Mouse (Mus musculus): ENCODE results near the gene Pacrg. TPM values are rescaled to one million over a fixed set of nuclear protein-coding genes. Genes with fewer than 3 reads are reported as not detected.

Pacrg gene
- polyA plus RNA-seq, 1 experiment from 2014 or later = 3.6 TPM

DNA sequence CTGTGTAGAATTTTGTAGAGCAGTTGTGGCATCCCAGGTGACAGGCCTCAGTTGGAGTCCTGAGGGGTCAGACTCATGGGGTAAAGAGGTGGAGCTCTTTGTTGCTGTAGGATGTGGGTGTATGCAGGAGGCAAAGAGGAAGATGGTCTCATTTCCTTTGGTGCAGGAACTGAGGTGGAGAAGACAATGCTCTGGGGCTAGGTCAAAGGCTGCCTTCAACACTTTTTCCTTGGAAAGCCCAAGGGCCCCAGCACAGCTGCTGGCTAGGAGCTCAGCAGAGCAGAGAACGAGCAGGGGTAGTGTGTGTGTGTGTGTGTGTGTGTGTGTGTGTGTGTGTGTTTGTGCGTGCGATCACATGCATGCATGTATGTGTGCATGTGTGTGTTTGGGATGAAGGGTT lies 387.3 kb downstream of the Pacrg start:
- H3K27me3 ChIP-seq (replicated peaks; ENCODE audit: control insufficient read depth, insufficient read depth, low read length) = no peaks in the 10 kb centered on the region
- no peak for ATAC-seq (ENCODE audit: low read depth)
- DNase-seq (ENCODE audit: low spot score) = no peak
- no peaks in the 10 kb centered on the region for H3K9me3 ChIP-seq (ENCODE audit: control insufficient read depth, low read length)
- WGBS = 85% methylated on average over 3 of the region's 3 CpGs
- no peak overlapping the region for H3K27ac ChIP-seq (replicated peaks; ENCODE audit: low read depth, low read length)
- no peak overlapping the region for H3K9ac ChIP-seq (ENCODE audit: low read depth, low read length)
- no peaks in the 10 kb centered on the region for H3K36me3 ChIP-seq (ENCODE audit: control insufficient read depth, insufficient read depth, low read length)
- H3K4me2 ChIP-seq (ENCODE audit: low read depth, low read length) = no peak overlapping the region
- no peak overlapping the region for H3K4me3 ChIP-seq (ENCODE audit: low read depth, low read length)
- H3K4me1 ChIP-seq (ENCODE audit: control insufficient read depth, insufficient read depth, low read length) = no peaks in the 10 kb centered on the region

GRCm38 (mm10) chr17:10451306-10452077 lies 388.6 kb downstream of the Pacrg start:
- H3K4me2 ChIP-seq (ENCODE audit: low read depth, low read length) = no peak overlapping the region
- no peak overlapping the region for H3K27ac ChIP-seq (replicated peaks; ENCODE audit: low read depth, low read length)
- no peak overlapping the region for H3K4me3 ChIP-seq (ENCODE audit: low read depth, low read length)
- H3K27me3 ChIP-seq (replicated peaks; ENCODE audit: control insufficient read depth, insufficient read depth, low read length) = no peaks in the 10 kb centered on the region
- no peak for DNase-seq (ENCODE audit: low spot score)
- WGBS = 77% methylated on average over 10 of the region's 10 CpGs
- no peaks in the 10 kb centered on the region for H3K9me3 ChIP-seq (ENCODE audit: control insufficient read depth, low read length)
- no peaks in the 10 kb centered on the region for H3K36me3 ChIP-seq (ENCODE audit: control insufficient read depth, insufficient read depth, low read length)
- no peaks in the 10 kb centered on the region for H3K4me1 ChIP-seq (ENCODE audit: control insufficient read depth, insufficient read depth, low read length)
- H3K9ac ChIP-seq (ENCODE audit: low read depth, low read length) = no peak overlapping the region
- ATAC-seq (ENCODE audit: low read depth) = no peak

GRCm38 (mm10) chr17:10449800-10450299 lies 390.3 kb downstream of the Pacrg start:
- Histone ChIP-seq H3K9ac (ENCODE audit: low read depth, low read length) (no peak overlapping the region), H3K9me3 (ENCODE audit: control insufficient read depth, low read length) (no peaks in the 10 kb centered on the region), H3K4me2 (ENCODE audit: low read depth, low read length) (no peak overlapping the region), H3K27ac (replicated peaks; ENCODE audit: low read depth, low read length) (no peak overlapping the region), H3K4me1 (ENCODE audit: control insufficient read depth, insufficient read depth, low read length) (no peaks in the 10 kb centered on the region), H3K36me3 (ENCODE audit: control insufficient read depth, insufficient read depth, low read length) (no peaks in the 10 kb centered on the region), H3K4me3 (ENCODE audit: low read depth, low read length) (no peak overlapping the region), H3K27me3 (replicated peaks; ENCODE audit: control insufficient read depth, insufficient read depth, low read length) (no peaks in the 10 kb centered on the region)
- WGBS = 66% methylated on average over 14 of the region's 14 CpGs
- peak; percentile 70 for ATAC-seq (ENCODE audit: low read depth)
- DNase-seq (ENCODE audit: low spot score) = peak; percentile 59

GRCm38 (mm10) chr17:10448417-10448816 lies 391.7 kb downstream of the Pacrg start:
- H3K9ac ChIP-seq (ENCODE audit: low read depth, low read length) = no peak overlapping the region
- no peaks in the 10 kb centered on the region for H3K36me3 ChIP-seq (ENCODE audit: control insufficient read depth, insufficient read depth, low read length)
- H3K4me3 ChIP-seq (ENCODE audit: low read depth, low read length) = no peak overlapping the region
- ATAC-seq (ENCODE audit: low read depth) (no peak), DNase-seq (ENCODE audit: low spot score) (no peak)
- no peak overlapping the region for H3K27ac ChIP-seq (replicated peaks; ENCODE audit: low read depth, low read length)
- H3K27me3 ChIP-seq (replicated peaks; ENCODE audit: control insufficient read depth, insufficient read depth, low read length) = no peaks in the 10 kb centered on the region
- H3K9me3 ChIP-seq (ENCODE audit: control insufficient read depth, low read length) = no peaks in the 10 kb centered on the region
- no peak overlapping the region for H3K4me2 ChIP-seq (ENCODE audit: low read depth, low read length)
- whole genome bisulfite sequencing = 65% methylated on average over 5 of the region's 5 CpGs
- no peaks in the 10 kb centered on the region for H3K4me1 ChIP-seq (ENCODE audit: control insufficient read depth, insufficient read depth, low read length)

- 33% methylated on average over 16 of the region's 16 CpGs for WGBS
- H3K27me3 ChIP-seq (replicated peaks; ENCODE audit: control insufficient read depth, insufficient read depth, low read length) = no peaks in the 10 kb centered on the region
- H3K9me3 ChIP-seq (ENCODE audit: control insufficient read depth, low read length) = no peaks in the 10 kb centered on the region
- H3K9ac ChIP-seq (ENCODE audit: low read depth, low read length) = no peak overlapping the region
- no peak for ATAC-seq (ENCODE audit: low read depth)
- H3K27ac ChIP-seq (replicated peaks; ENCODE audit: low read depth, low read length) = no peak overlapping the region
- H3K4me1 ChIP-seq (ENCODE audit: control insufficient read depth, insufficient read depth, low read length) = peaks cover 2% of the 10 kb centered on the region; the same call in 1 of the 2 replicates
- no peak overlapping the region for H3K4me3 ChIP-seq (ENCODE audit: low read depth, low read length)
- peak; percentile 34 for DNase-seq (ENCODE audit: low spot score)
- no peak overlapping the region for H3K4me2 ChIP-seq (ENCODE audit: low read depth, low read length)
- H3K36me3 ChIP-seq (ENCODE audit: control insufficient read depth, insufficient read depth, low read length) = no peaks in the 10 kb centered on the region
These were observed 398.5 kb downstream of the Pacrg start for GRCm38 (mm10) chr17:10441501-10442111.

DNA sequence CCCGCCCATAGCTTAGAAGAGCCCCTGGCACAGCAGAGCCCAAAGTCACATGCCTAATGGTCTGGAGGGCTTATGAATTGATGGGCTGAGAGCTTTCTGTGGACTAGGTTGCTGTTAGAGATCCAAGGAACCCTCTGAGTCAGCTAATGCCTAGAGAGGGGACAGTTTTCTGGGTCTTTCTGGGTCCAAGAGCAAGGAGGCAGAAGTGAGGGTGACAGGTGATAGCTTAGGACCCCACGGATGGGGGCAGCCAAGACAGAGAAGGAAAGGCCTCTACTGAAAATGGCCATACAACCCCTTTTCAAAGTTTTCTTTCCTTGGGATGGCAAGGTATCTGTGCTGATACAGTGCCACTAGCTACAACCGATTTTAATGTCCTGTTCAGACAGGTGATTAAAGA lies 399.1 kb downstream of the Pacrg start:
- H3K36me3 ChIP-seq (ENCODE audit: control insufficient read depth, insufficient read depth, low read length) = no peaks in the 10 kb centered on the region

GRCm38 (mm10) chr17:10439815-10440214 lies 400.3 kb downstream of the Pacrg start:
- Histone ChIP-seq H3K27ac (replicated peaks; ENCODE audit: low read depth, low read length) (no peak overlapping the region), H3K36me3 (ENCODE audit: control insufficient read depth, insufficient read depth, low read length) (no peaks in the 10 kb centered on the region), H3K4me3 (ENCODE audit: low read depth, low read length) (no peak overlapping the region), H3K9me3 (ENCODE audit: control insufficient read depth, low read length) (no peaks in the 10 kb centered on the region), H3K4me2 (ENCODE audit: low read depth, low read length) (no peak overlapping the region), H3K27me3 (replicated peaks; ENCODE audit: control insufficient read depth, insufficient read depth, low read length) (no peaks in the 10 kb centered on the region), H3K9ac (ENCODE audit: low read depth, low read length) (no peak overlapping the region), H3K4me1 (ENCODE audit: control insufficient read depth, insufficient read depth, low read length) (peaks cover 2% of the 10 kb centered on the region; the same call in 1 of the 2 replicates)
- no peak for DNase-seq (ENCODE audit: low spot score)
- no peak for ATAC-seq (ENCODE audit: low read depth)
- WGBS = 50% methylated on average over 8 of the region's 8 CpGs

More for the DNA sequence above, 399.1 kb downstream of the Pacrg start:
- H3K4me1 ChIP-seq (ENCODE audit: control insufficient read depth, insufficient read depth, low read length) = peaks cover 2% of the 10 kb centered on the region; the same call in 1 of the 2 replicates
- no peak overlapping the region for H3K4me3 ChIP-seq (ENCODE audit: low read depth, low read length)
- no peak overlapping the region for H3K9ac ChIP-seq (ENCODE audit: low read depth, low read length)
- no peak overlapping the region for H3K4me2 ChIP-seq (ENCODE audit: low read depth, low read length)
- no peak for ATAC-seq (ENCODE audit: low read depth)
- no peaks in the 10 kb centered on the region for H3K9me3 ChIP-seq (ENCODE audit: control insufficient read depth, low read length)
- no peaks in the 10 kb centered on the region for H3K27me3 ChIP-seq (replicated peaks; ENCODE audit: control insufficient read depth, insufficient read depth, low read length)
- 80% methylated on average over 3 of the region's 3 CpGs for WGBS
- no peak for DNase-seq (ENCODE audit: low spot score)
- no peak overlapping the region for H3K27ac ChIP-seq (replicated peaks; ENCODE audit: low read depth, low read length)

GRCm38 (mm10) chr17:10434867-10435266 lies 405.2 kb downstream of the Pacrg start:
- no peaks in the 10 kb centered on the region for H3K9me3 ChIP-seq (ENCODE audit: control insufficient read depth, low read length)
- no peak for ATAC-seq (ENCODE audit: low read depth)
- H3K4me2 ChIP-seq (ENCODE audit: low read depth, low read length) = no peak overlapping the region
- H3K4me1 ChIP-seq (ENCODE audit: control insufficient read depth, insufficient read depth, low read length) = no peaks in the 10 kb centered on the region
- no peaks in the 10 kb centered on the region for H3K36me3 ChIP-seq (ENCODE audit: control insufficient read depth, insufficient read depth, low read length)
- no peak overlapping the region for H3K4me3 ChIP-seq (ENCODE audit: low read depth, low read length)
- H3K27me3 ChIP-seq (replicated peaks; ENCODE audit: control insufficient read depth, insufficient read depth, low read length) = no peaks in the 10 kb centered on the region
- 53% methylated on average over 1 of the region's 1 CpGs for WGBS
- H3K27ac ChIP-seq (replicated peaks; ENCODE audit: low read depth, low read length) = no peak overlapping the region
- no peak overlapping the region for H3K9ac ChIP-seq (ENCODE audit: low read depth, low read length)
- no peak for DNase-seq (ENCODE audit: low spot score)

Measured in embryonic facial prominence, embryonic 14.5 days (tissue).